ENCODE assay signal across 8 mouse cellular contexts in genomic region chr12:80463666-80464269, GRCm38 (mm10). TPM values are rescaled to one million over a fixed set of nuclear protein-coding genes. Genes with fewer than 3 reads are reported as not detected.
DNase-seq lines count a peak whose midpoint lies in the region; ATAC-seq and TF ChIP-seq lines count a peak whose summit lies in the region.

No protein-coding gene starts in this region.

- no peak for TF ChIP-seq POLR2A in kidney, adult 2 months (IDR thresholded peaks at IDR 0.05; ENCODE audit: low read depth, low read length)
- TF ChIP-seq POLR2A in bone marrow, adult 2 months (IDR thresholded peaks at IDR 0.05; ENCODE audit: borderline replicate concordance, control insufficient read depth, low read depth, low read length) = no peak

- no peaks in the 10 kb centered on the region for H3K4me1 ChIP-seq in kidney, adult 2 months (ENCODE audit: control insufficient read depth, insufficient read depth, low read length)
- no peaks in the 10 kb centered on the region for H3K4me1 ChIP-seq in bone marrow, adult 2 months (ENCODE audit: control insufficient read depth, insufficient read depth, low read length)
- H3K4me1 ChIP-seq in intestine, embryonic 14.5 days (replicated peaks; ENCODE audit: control insufficient read depth, insufficient read depth, low read length) = peaks cover 5% of the 10 kb centered on the region; the same call in 1 of the 2 replicates
- peaks cover 16% of the 10 kb centered on the region for H3K4me1 ChIP-seq in midbrain, embryonic 13.5 days (replicated peaks)

- no peak for ATAC-seq in intestine, embryonic 14.5 days (replicated peaks; ENCODE audit: low FRiP score, low TSS enrichment, low read depth)
- no peak for ATAC-seq in midbrain, embryonic 13.5 days
- ATAC-seq in megakaryocyte-erythroid progenitor cell, adult 5-6 weeks (replicated peaks; ENCODE audit: low FRiP score, low TSS enrichment, poor library complexity, severe bottlenecking) = no peak

- 5% methylated on average over 17 of the region's 17 CpGs for WGBS in kidney, adult 2 months
- 21% methylated on average over 17 of the region's 17 CpGs for whole genome bisulfite sequencing in bone marrow, adult 2 months
- WGBS in intestine, embryonic 14.5 days = 4% methylated on average over 17 of the region's 17 CpGs
- WGBS in midbrain, embryonic 13.5 days = 6% methylated on average over 17 of the region's 17 CpGs

- peak; percentile 5 for DNase-seq in kidney, adult 2 months
- no peak for DNase-seq in kidney, adult 11 months
- DNase-seq in gastrocnemius, adult 18-20 months (ENCODE audit: low spot score) = peak; percentile 68
- peak; percentile 53 for DNase-seq in intestine, embryonic 14.5 days (ENCODE audit: low spot score)
- DNase-seq in urinary bladder, adult 2 months (ENCODE audit: low spot score) = no peak

- H3K4me3 ChIP-seq in kidney, adult 2 months (ENCODE audit: insufficient read depth, low read depth, low read length) = peak overlapping the region; percentile 69
- H3K4me3 ChIP-seq in bone marrow, adult 2 months (replicated peaks; ENCODE audit: control insufficient read depth, low read depth, low read length) = peak overlapping the region; percentile 99
- peak overlapping the region; percentile 79 for H3K4me3 ChIP-seq in intestine, embryonic 14.5 days (ENCODE audit: low read depth, low read length)
- peak overlapping the region; percentile 92 for H3K4me3 ChIP-seq in midbrain, embryonic 13.5 days (replicated peaks)

- no peak for TF ChIP-seq CTCF in kidney, adult 2 months (conservative IDR thresholded peaks at IDR 0.05; ENCODE audit: insufficient read depth, insufficient read length, low read depth, low read length)
- no peak for TF ChIP-seq CTCF in bone marrow, adult 2 months (IDR thresholded peaks at IDR 0.05; ENCODE audit: control insufficient read depth, insufficient read depth, low read length)

- peak overlapping the region; percentile 69 for H3K4me2 ChIP-seq in intestine, embryonic 14.5 days (ENCODE audit: low read length)
- peak overlapping the region; percentile 92 for H3K4me2 ChIP-seq in midbrain, embryonic 13.5 days (replicated peaks)

- H3K9me3 ChIP-seq in intestine, embryonic 14.5 days (ENCODE audit: control insufficient read depth, low read length) = no peaks in the 10 kb centered on the region
- H3K9me3 ChIP-seq in midbrain, embryonic 13.5 days = no peaks in the 10 kb centered on the region

- peak overlapping the region; percentile 75 for H3K9ac ChIP-seq in intestine, embryonic 14.5 days (ENCODE audit: low read length)
- peak overlapping the region; percentile 81 for H3K9ac ChIP-seq in midbrain, embryonic 13.5 days (replicated peaks)

- no peak overlapping the region for H3K27ac ChIP-seq in kidney, adult 2 months (ENCODE audit: insufficient read depth, low read depth, low read length)
- H3K27ac ChIP-seq in bone marrow, adult 2 months (ENCODE audit: control insufficient read depth, insufficient read depth, low read depth, low read length, poor library complexity) = no peak overlapping the region; the same call in 1 of the 2 replicates
- peak overlapping the region; percentile 77 for H3K27ac ChIP-seq in intestine, embryonic 14.5 days (ENCODE audit: low read depth)
- peak overlapping the region; percentile 72; the same call in 1 of the 2 replicates for H3K27ac ChIP-seq in midbrain, embryonic 13.5 days

- H3K27me3 ChIP-seq in kidney, adult 2 months (replicated peaks; ENCODE audit: control insufficient read depth, insufficient read depth, low read length) = no peaks in the 10 kb centered on the region
- no peaks in the 10 kb centered on the region for H3K27me3 ChIP-seq in intestine, embryonic 14.5 days (replicated peaks; ENCODE audit: control insufficient read depth, insufficient read depth, low read length)
- no peaks in the 10 kb centered on the region for H3K27me3 ChIP-seq in midbrain, embryonic 13.5 days

- H3K36me3 ChIP-seq in kidney, adult 2 months (ENCODE audit: control insufficient read depth, insufficient read depth, low read length) = no peaks in the 10 kb centered on the region
- no peaks in the 10 kb centered on the region for H3K36me3 ChIP-seq in intestine, embryonic 14.5 days (ENCODE audit: control insufficient read depth, insufficient read depth, low read length)
- H3K36me3 ChIP-seq in midbrain, embryonic 13.5 days = no peaks in the 10 kb centered on the region

RNA-seq across cellular contexts. Expression of gene Exd2, which starts 0.9 kb away (rescaled TPM):
- polyA plus RNA-seq in kidney, adult 2 months (2012; rRNA removed) = 12.1 and 13.5 TPM in 2 replicates
- 1.8 and 7.0 TPM in 2 replicates for polyA plus RNA-seq in bone marrow, adult 2 months (2011; ENCODE audit: insufficient read depth, insufficient read length, low replicate concordance, missing spikeins)
- 10 to 100 TPM; 24.3 to 27.0 TPM for total RNA-seq in gastrocnemius, adult 18-20 months (2021)
- polyA plus RNA-seq in intestine, embryonic 14.5 days (2014; fragmentation: Nextera tagmentation; extraction: Ambion mirVana) = 29.4 and 36.5 TPM in 2 replicates
- 54.8 and 58.4 TPM in 2 replicates for polyA plus RNA-seq in midbrain, embryonic 13.5 days (2015; fragmentation: Nextera tagmentation; extraction: Ambion mirVana)
- 22.3 and 33.2 TPM in 2 replicates for total RNA-seq in megakaryocyte-erythroid progenitor cell, adult 5-6 weeks (2014; fragmentation: Nextera tagmentation)
- total RNA-seq in megakaryocyte-erythroid progenitor cell, adult 5-6 weeks (2017) = 11.0 and 13.7 TPM in 2 replicates
- polyA plus RNA-seq in urinary bladder, adult 2 months (2012; rRNA removed) = 25.8 and 27.3 TPM in 2 replicates

RNA-seq across cellular contexts. Expression of gene Dcaf5, which starts 27.4 kb away (rescaled TPM):
- 17.0 and 17.2 TPM in 2 replicates for polyA plus RNA-seq in kidney, adult 2 months (2012; rRNA removed)
- polyA plus RNA-seq in bone marrow, adult 2 months (2011; ENCODE audit: insufficient read depth, insufficient read length, low replicate concordance, missing spikeins) = 4.6 and 12.5 TPM in 2 replicates
- total RNA-seq in gastrocnemius, adult 18-20 months (2021) = 10 to 100 TPM; 40.4 to 49.1 TPM
- polyA plus RNA-seq in intestine, embryonic 14.5 days (2014; fragmentation: Nextera tagmentation; extraction: Ambion mirVana) = 11.4 and 11.6 TPM in 2 replicates
- polyA plus RNA-seq in midbrain, embryonic 13.5 days (2015; fragmentation: Nextera tagmentation; extraction: Ambion mirVana) = 25.8 and 28.2 TPM in 2 replicates
- 13.5 and 18.0 TPM in 2 replicates for total RNA-seq in megakaryocyte-erythroid progenitor cell, adult 5-6 weeks (2014; fragmentation: Nextera tagmentation)
- 10.1 and 12.1 TPM in 2 replicates for total RNA-seq in megakaryocyte-erythroid progenitor cell, adult 5-6 weeks (2017)
- 21.2 and 23.9 TPM in 2 replicates for polyA plus RNA-seq in urinary bladder, adult 2 months (2012; rRNA removed)

RNA-seq across cellular contexts. Expression of gene Galnt16, which starts 54.3 kb away (rescaled TPM):
- polyA plus RNA-seq in kidney, adult 2 months (2012; rRNA removed) = 0.72 and 0.81 TPM in 2 replicates
- polyA plus RNA-seq in bone marrow, adult 2 months (2011; ENCODE audit: insufficient read depth, insufficient read length, low replicate concordance, missing spikeins) = not detected in 2 replicates
- 1 to 10 TPM; 3.0 TPM for total RNA-seq in gastrocnemius, adult 18-20 months (2021)
- polyA plus RNA-seq in intestine, embryonic 14.5 days (2014; fragmentation: Nextera tagmentation; extraction: Ambion mirVana) = 5.9 and 6.9 TPM in 2 replicates
- polyA plus RNA-seq in midbrain, embryonic 13.5 days (2015; fragmentation: Nextera tagmentation; extraction: Ambion mirVana) = 32.1 and 34.7 TPM in 2 replicates
- not detected in 2 replicates for total RNA-seq in megakaryocyte-erythroid progenitor cell, adult 5-6 weeks (2014; fragmentation: Nextera tagmentation)
- total RNA-seq in megakaryocyte-erythroid progenitor cell, adult 5-6 weeks (2017) = not detected in 2 replicates
- 13.2 and 21.2 TPM in 2 replicates for polyA plus RNA-seq in urinary bladder, adult 2 months (2012; rRNA removed)

Comparison
In these comparisons a context has a peak if more than half of its experiments do, and no peak if none do; other contexts are left out.
1. DNase-seq: peak in kidney, adult 2 months (single experiment), gastrocnemius, adult 18-20 months (single experiment) and intestine, embryonic 14.5 days (single experiment); none in kidney, adult 11 months (single experiment) and urinary bladder, adult 2 months (single experiment).
2. H3K27ac ChIP-seq: peak in intestine, embryonic 14.5 days (single experiment) and midbrain, embryonic 13.5 days (single experiment); none in kidney, adult 2 months (single experiment) and bone marrow, adult 2 months (single experiment).
3. Peak in every context shown above with its lines, with median percentiles within 50 percentile points of each other: H3K4me3 ChIP-seq.